Mouse (Mus musculus) hindlimb bud, embryonic 11.5 days (tissue): ENCODE data around the gene Gse1.

ENCODE experiments used
- DNase-seq: peaks from one replicate; pipeline ENCODE4 v3.0.0-alpha.2; 2012; ENCODE audit warnings: low read depth, low spot score; ENCODE audit errors: extremely low spot score

Gse1 gene

GRCm38 (mm10) chr8:120542995-120543394 lies 314.7 kb downstream of the Gse1 start:
- DNase-seq, result no peak

GRCm38 (mm10) chr8:120543416-120544055 lies 315.3 kb downstream of the Gse1 start:
- no peak for DNase-seq

GRCm38 (mm10) chr8:120544155-120544554 lies 315.9 kb downstream of the Gse1 start:
- DNase-seq, result no peak

DNA sequence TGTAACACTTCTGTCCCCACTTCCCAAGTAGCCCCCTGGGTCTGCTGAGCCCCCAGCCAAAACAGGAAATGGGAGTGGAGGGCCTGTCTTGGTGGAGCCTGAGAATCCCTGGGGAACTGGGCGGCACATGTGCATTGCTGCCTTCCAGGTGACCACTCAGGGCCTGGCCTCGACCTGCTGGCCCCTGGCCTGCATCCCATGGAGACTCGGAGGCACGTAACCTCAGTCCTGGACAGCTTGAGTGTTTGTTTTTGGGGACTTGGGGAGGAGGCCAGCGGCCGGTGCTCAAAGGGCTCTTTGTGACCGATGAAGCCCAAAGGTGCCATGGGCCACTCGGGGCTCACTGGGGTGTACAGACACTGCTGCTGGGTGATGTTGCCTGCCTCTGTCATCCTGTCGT lies 319.3 kb downstream of the Gse1 start:
- no peak for DNase-seq

- DNase-seq, result no peak
Observed at GRCm38 (mm10) chr8:120548313-120548761, 320.1 kb downstream of the Gse1 start.

- DNase-seq, result no peak
Observed at GRCm38 (mm10) chr8:120549321-120549921, 321.2 kb downstream of the Gse1 start.

- no peak for DNase-seq
Observed at GRCm38 (mm10) chr8:120549922-120550321, 321.7 kb downstream of the Gse1 start.

- no peak for DNase-seq
Observed at GRCm38 (mm10) chr8:120550430-120550829, 322.2 kb downstream of the Gse1 start.

DNA sequence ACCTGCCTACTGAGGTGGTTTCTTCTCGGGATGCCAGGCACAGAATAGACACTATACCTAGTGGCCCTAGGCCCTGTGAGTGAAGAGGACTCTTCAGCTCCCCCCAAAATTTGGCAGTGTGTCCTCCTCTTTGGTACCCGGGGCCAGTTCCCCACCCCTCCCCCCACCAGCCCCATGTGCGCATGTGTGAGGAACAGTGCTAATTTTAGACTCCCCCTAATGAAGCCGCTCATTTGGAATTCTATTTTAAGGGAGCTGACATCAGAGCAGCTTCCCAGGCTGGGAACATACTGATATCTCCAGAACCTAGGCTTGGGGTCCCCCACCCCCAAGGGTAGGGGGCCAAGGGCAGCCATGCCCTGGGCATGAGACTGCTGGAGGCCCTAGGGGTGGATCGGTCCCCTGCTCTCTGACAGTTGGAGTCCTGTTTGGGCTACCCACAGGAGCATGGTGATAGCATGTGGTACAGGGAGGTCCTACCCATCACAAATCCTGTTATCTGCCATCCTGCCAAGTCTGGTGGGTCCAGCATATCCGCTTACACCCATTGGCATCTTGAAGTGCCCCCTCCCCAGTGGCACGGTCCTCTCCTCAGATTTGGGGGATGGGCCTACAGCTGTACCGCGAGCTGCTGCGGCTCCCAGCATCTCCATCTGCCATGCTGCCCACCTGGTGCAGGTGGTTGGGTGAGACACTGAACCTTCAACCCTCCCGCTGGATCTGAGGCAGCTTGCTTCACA lies 322.9 kb downstream of the Gse1 start:
- no peak for DNase-seq

DNA sequence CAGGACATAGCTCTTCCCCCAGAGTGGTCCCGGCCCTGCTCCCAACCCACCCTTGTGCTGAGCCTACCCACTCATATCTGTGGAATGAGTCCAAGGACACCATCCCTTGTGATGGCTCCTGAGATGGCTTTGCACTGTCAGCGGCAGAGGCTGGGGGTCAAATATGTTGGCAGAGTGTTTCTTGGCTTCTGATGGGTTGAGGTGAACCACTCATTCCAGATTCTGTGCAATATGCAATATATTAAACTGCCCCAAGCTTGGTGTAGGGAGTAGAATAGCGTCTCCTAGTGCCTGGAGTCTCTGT lies 323.4 kb downstream of the Gse1 start:
- no peak for DNase-seq

- no peak for DNase-seq
Observed at GRCm38 (mm10) chr8:120552509-120552908, 324.3 kb downstream of the Gse1 start.

DNA sequence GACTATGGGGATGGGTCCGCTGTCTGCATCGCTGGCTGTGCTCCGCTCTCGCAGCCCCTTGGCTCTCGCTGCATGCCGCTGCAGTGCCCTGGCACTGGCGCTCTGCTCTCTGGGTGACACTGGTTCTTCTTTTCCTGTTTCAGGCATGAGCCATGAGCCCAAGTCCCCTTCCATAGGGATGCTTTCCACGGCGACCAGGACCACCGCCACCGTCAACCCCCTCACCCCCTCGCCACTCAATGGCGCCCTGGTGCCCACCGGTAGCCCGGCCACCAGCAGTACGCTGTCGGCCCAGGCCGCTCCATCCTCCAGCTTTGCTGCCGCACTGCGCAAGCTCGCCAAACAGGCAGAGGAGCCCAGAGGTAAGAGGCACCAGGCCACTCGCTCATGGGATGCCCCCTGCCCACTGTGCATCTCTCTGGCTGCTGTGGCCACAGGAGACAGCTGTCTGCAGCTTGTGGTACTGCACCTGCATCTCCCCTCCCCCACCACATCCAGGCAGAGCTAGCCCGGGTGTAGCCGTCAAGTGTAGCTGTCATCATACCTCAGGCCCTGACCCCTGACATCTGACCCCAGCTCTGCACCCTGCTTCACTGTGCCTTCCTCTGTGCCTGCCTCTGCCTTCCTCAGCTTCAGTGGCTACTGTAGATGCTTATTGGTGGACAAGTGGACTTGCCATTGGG lies 325.3 kb downstream of the Gse1 start:
- DNase-seq, result no peak

GRCm38 (mm10) chr8:120554466-120555039 lies 326.3 kb downstream of the Gse1 start:
- DNase-seq, result no peak

- DNase-seq, result no peak
Observed at GRCm38 (mm10) chr8:120556198-120556892, 328.1 kb downstream of the Gse1 start.

- DNase-seq, result no peak
Observed at GRCm38 (mm10) chr8:120557170-120557965, 329.1 kb downstream of the Gse1 start.

- DNase-seq, result no peak
Observed at GRCm38 (mm10) chr8:120558162-120558561, 329.9 kb downstream of the Gse1 start.

DNA sequence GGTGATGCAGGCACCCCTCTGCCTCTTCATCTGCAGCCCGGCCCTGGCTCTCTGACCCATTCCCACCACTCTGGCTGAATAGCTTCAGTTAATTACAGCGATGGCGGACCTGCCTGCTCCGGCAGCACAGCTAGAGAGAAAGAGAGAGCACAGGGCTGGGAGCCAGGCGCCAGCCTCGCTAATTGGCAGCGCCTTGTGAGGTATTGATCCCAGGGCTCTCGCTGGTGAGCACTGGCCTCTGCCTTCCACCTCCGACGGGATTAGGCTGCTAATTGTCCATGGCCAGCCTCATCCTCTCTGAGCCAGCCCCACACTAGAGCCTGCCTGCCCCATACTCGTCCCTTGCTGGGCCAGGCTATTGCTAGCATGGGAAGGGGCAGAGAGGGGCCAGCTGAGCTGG lies 331.4 kb downstream of the Gse1 start:
- no peak for DNase-seq

- DNase-seq, result no peak
Observed at GRCm38 (mm10) chr8:120560535-120560934, 332.3 kb downstream of the Gse1 start.

GRCm38 (mm10) chr8:120561539-120562435 lies 333.5 kb downstream of the Gse1 start:
- DNase-seq, result no peak
